Mouse (Mus musculus): Measurements from ENCODE around the gene 4930415O20Rik. TPM values are rescaled to one million over a fixed set of nuclear protein-coding genes. Genes with fewer than 3 reads are reported as not detected.
A peak's percentile ranks its signal among the peaks of the same experiment; 100 is the strongest.

Gene 4930415O20Rik
- polyA plus RNA-seq (2014; fragmentation: Nextera tagmentation; extraction: Ambion mirVana), result 0.53 and 0.66 TPM in 2 replicates

- Histone ChIP-seq H3K4me1 (ENCODE audit: control insufficient read depth in 2 of 2, insufficient read depth in 2 of 2, low read length in 2 of 2) (peaks cover 5 to 13% of the 10 kb centered on the region in 2 experiments), H3K27me3 (ENCODE audit: control insufficient read depth, insufficient read depth, low read length) (no peaks in the 10 kb centered on the region), H3K9me3 (ENCODE audit: control insufficient read depth, low read length) (no peaks in the 10 kb centered on the region), H3K4me2 (ENCODE audit: low read length) (no peak within 1 kb of the TSS), H3K9ac (ENCODE audit: low read length) (no peak within 1 kb of the TSS), H3K4me3 (ENCODE audit: control insufficient read depth in 1 of 2, insufficient read depth in 1 of 2, low read depth in 1 of 2, low read length in 2 of 2) (no peak within 1 kb of the TSS), H3K27ac (replicated peaks in 1 of 2; ENCODE audit: control insufficient read depth in 1 of 2, insufficient read depth in 1 of 2, low read depth in 2 of 2, low read length in 2 of 2) (no peak within 1 kb of the TSS), H3K36me3 (ENCODE audit: control insufficient read depth, insufficient read depth, low read length) (0 out of 2 replicates have a peak, but pooled peaks cover under 1% of the 10 kb centered on the region)
- 76% methylated on average over 10 of the region's 10 CpGs for WGBS
- ATAC-seq (ENCODE audit: insufficient number of reproducible peaks, insufficient read depth, low FRiP score, low read depth), result no peak
Measured at GRCm38 (mm10) chr15:98570873-98571538, at the start of gene 4930415O20Rik, which contains the start of gene Ccnt1. 4930415O20Rik (plus strand) TSS chr15:98571004. Ccnt1 (minus strand) TSS chr15:98570923.

- Histone ChIP-seq H3K4me1 (ENCODE audit: control insufficient read depth in 2 of 2, insufficient read depth in 2 of 2, low read length in 2 of 2) (no peaks in the 10 kb centered on the region), H3K27me3 (ENCODE audit: control insufficient read depth, insufficient read depth, low read length) (no peaks in the 10 kb centered on the region), H3K4me3 (ENCODE audit: control insufficient read depth in 1 of 2, insufficient read depth in 1 of 2, low read depth in 1 of 2, low read length in 2 of 2) (no peak overlapping the region), H3K4me2 (ENCODE audit: low read length) (no peak overlapping the region), H3K27ac (replicated peaks in 1 of 2; ENCODE audit: control insufficient read depth in 1 of 2, insufficient read depth in 1 of 2, low read depth in 2 of 2, low read length in 2 of 2) (no peak overlapping the region), H3K9me3 (ENCODE audit: control insufficient read depth, low read length) (no peaks in the 10 kb centered on the region), H3K9ac (ENCODE audit: low read length) (no peak overlapping the region), H3K36me3 (ENCODE audit: control insufficient read depth, insufficient read depth, low read length) (peaks cover 81% of the 10 kb centered on the region)
- ATAC-seq (ENCODE audit: insufficient number of reproducible peaks, insufficient read depth, low FRiP score, low read depth), result no peak
- 87% methylated on average over 3 of the region's 3 CpGs for WGBS
Measured at GRCm38 (mm10) chr15:98521245-98521644, 49.6 kb upstream of the 4930415O20Rik start.

GRCm38 (mm10) chr15:98526057-98526456 is 44.7 kb upstream of the 4930415O20Rik start:
- H3K4me3 ChIP-seq (ENCODE audit: control insufficient read depth in 1 of 2, insufficient read depth in 1 of 2, low read depth in 1 of 2, low read length in 2 of 2), result no peak overlapping the region
- peaks cover 100% of the 10 kb centered on the region for H3K36me3 ChIP-seq (ENCODE audit: control insufficient read depth, insufficient read depth, low read length)
- ATAC-seq (ENCODE audit: insufficient number of reproducible peaks, insufficient read depth, low FRiP score, low read depth), result no peak
- no peak overlapping the region for H3K27ac ChIP-seq (replicated peaks in 1 of 2; ENCODE audit: control insufficient read depth in 1 of 2, insufficient read depth in 1 of 2, low read depth in 2 of 2, low read length in 2 of 2)
- no peaks in the 10 kb centered on the region for H3K4me1 ChIP-seq (ENCODE audit: control insufficient read depth in 2 of 2, insufficient read depth in 2 of 2, low read length in 2 of 2)
- H3K9me3 ChIP-seq (ENCODE audit: control insufficient read depth, low read length), result no peaks in the 10 kb centered on the region
- no peaks in the 10 kb centered on the region for H3K27me3 ChIP-seq (ENCODE audit: control insufficient read depth, insufficient read depth, low read length)
- WGBS, result 54% methylated on average over 5 of the region's 5 CpGs
- H3K9ac ChIP-seq (ENCODE audit: low read length), result no peak overlapping the region
- H3K4me2 ChIP-seq (ENCODE audit: low read length), result no peak overlapping the region

- no peak for ATAC-seq (ENCODE audit: insufficient number of reproducible peaks, insufficient read depth, low FRiP score, low read depth)
- Histone ChIP-seq H3K4me1 (ENCODE audit: control insufficient read depth in 2 of 2, insufficient read depth in 2 of 2, low read length in 2 of 2) (peaks cover under 1 to 2% of the 10 kb centered on the region in 2 experiments), H3K27ac (replicated peaks in 1 of 2; ENCODE audit: control insufficient read depth in 1 of 2, insufficient read depth in 1 of 2, low read depth in 2 of 2, low read length in 2 of 2) (no peak overlapping the region), H3K4me3 (ENCODE audit: control insufficient read depth in 1 of 2, insufficient read depth in 1 of 2, low read depth in 1 of 2, low read length in 2 of 2) (no peak overlapping the region), H3K27me3 (ENCODE audit: control insufficient read depth, insufficient read depth, low read length) (no peaks in the 10 kb centered on the region), H3K36me3 (ENCODE audit: control insufficient read depth, insufficient read depth, low read length) (peaks cover 98% of the 10 kb centered on the region), H3K4me2 (ENCODE audit: low read length) (no peak overlapping the region), H3K9me3 (ENCODE audit: control insufficient read depth, low read length) (no peaks in the 10 kb centered on the region), H3K9ac (ENCODE audit: low read length) (no peak overlapping the region)
- WGBS, result 90% methylated on average over 5 of the region's 5 CpGs
Measured at GRCm38 (mm10) chr15:98527056-98527771, 43.6 kb upstream of the 4930415O20Rik start.

- no peak overlapping the region for H3K27ac ChIP-seq (replicated peaks in 1 of 2; ENCODE audit: control insufficient read depth in 1 of 2, insufficient read depth in 1 of 2, low read depth in 2 of 2, low read length in 2 of 2)
- H3K4me2 ChIP-seq (ENCODE audit: low read length), result no peak overlapping the region
- no peak overlapping the region for H3K4me3 ChIP-seq (ENCODE audit: control insufficient read depth in 1 of 2, insufficient read depth in 1 of 2, low read depth in 1 of 2, low read length in 2 of 2)
- H3K27me3 ChIP-seq (ENCODE audit: control insufficient read depth, insufficient read depth, low read length), result no peaks in the 10 kb centered on the region
- H3K36me3 ChIP-seq (ENCODE audit: control insufficient read depth, insufficient read depth, low read length), result peaks cover 89% of the 10 kb centered on the region
- 86% methylated on average over 5 of the region's 5 CpGs for WGBS
- ATAC-seq (ENCODE audit: insufficient number of reproducible peaks, insufficient read depth, low FRiP score, low read depth), result no peak
- no peak overlapping the region for H3K9ac ChIP-seq (ENCODE audit: low read length)
- H3K4me1 ChIP-seq (ENCODE audit: control insufficient read depth in 2 of 2, insufficient read depth in 2 of 2, low read length in 2 of 2), result peaks cover 5 to 9% of the 10 kb centered on the region in 2 experiments
- H3K9me3 ChIP-seq (ENCODE audit: control insufficient read depth, low read length), result no peaks in the 10 kb centered on the region
Measured at GRCm38 (mm10) chr15:98528066-98528563, 42.7 kb upstream of the 4930415O20Rik start.

- WGBS, result 36% methylated on average over 5 of the region's 5 CpGs
- peak overlapping the region; percentile 96 for H3K9ac ChIP-seq (ENCODE audit: low read length)
- peak overlapping the region; percentile 94 for H3K4me2 ChIP-seq (ENCODE audit: low read length)
- no peaks in the 10 kb centered on the region for H3K9me3 ChIP-seq (ENCODE audit: control insufficient read depth, low read length)
- peak overlapping the region; percentile 81 to 87; a peak in 3 of 4 replicates for H3K4me3 ChIP-seq (ENCODE audit: control insufficient read depth in 1 of 2, insufficient read depth in 1 of 2, low read depth in 1 of 2, low read length in 2 of 2)
- 0 out of 4 replicates have a peak overlapping the region, but pooled peaks of 1 of the 2 experiments have one; percentile 99 for H3K27ac ChIP-seq (replicated peaks in 1 of 2; ENCODE audit: control insufficient read depth in 1 of 2, insufficient read depth in 1 of 2, low read depth in 2 of 2, low read length in 2 of 2)
- peaks cover 47% of the 10 kb centered on the region for H3K36me3 ChIP-seq (ENCODE audit: control insufficient read depth, insufficient read depth, low read length)
- H3K4me1 ChIP-seq (ENCODE audit: control insufficient read depth in 2 of 2, insufficient read depth in 2 of 2, low read length in 2 of 2), result peaks cover 5 to 13% of the 10 kb centered on the region in 2 experiments
- ATAC-seq (ENCODE audit: insufficient number of reproducible peaks, insufficient read depth, low FRiP score, low read depth), result no peak
- no peaks in the 10 kb centered on the region for H3K27me3 ChIP-seq (ENCODE audit: control insufficient read depth, insufficient read depth, low read length)
Measured at GRCm38 (mm10) chr15:98532281-98532680, 38.5 kb upstream of the 4930415O20Rik start.

- no peak for ATAC-seq (ENCODE audit: insufficient number of reproducible peaks, insufficient read depth, low FRiP score, low read depth)
- peak overlapping the region; percentile 96 for H3K9ac ChIP-seq (ENCODE audit: low read length)
- peak overlapping the region; percentile 94 for H3K4me2 ChIP-seq (ENCODE audit: low read length)
- under 1% methylated on average over 18 of the region's 18 CpGs for WGBS
- peak overlapping the region; percentile 81 to 87 for H3K4me3 ChIP-seq (ENCODE audit: control insufficient read depth in 1 of 2, insufficient read depth in 1 of 2, low read depth in 1 of 2, low read length in 2 of 2)
- peak overlapping the region; percentile 43 to 99; a peak in 2 of 4 replicates for H3K27ac ChIP-seq (replicated peaks in 1 of 2; ENCODE audit: control insufficient read depth in 1 of 2, insufficient read depth in 1 of 2, low read depth in 2 of 2, low read length in 2 of 2)
- no peaks in the 10 kb centered on the region for H3K27me3 ChIP-seq (ENCODE audit: control insufficient read depth, insufficient read depth, low read length)
- H3K4me1 ChIP-seq (ENCODE audit: control insufficient read depth in 2 of 2, insufficient read depth in 2 of 2, low read length in 2 of 2), result peaks cover 5 to 13% of the 10 kb centered on the region in 2 experiments
- H3K36me3 ChIP-seq (ENCODE audit: control insufficient read depth, insufficient read depth, low read length), result peaks cover 42% of the 10 kb centered on the region
- no peaks in the 10 kb centered on the region for H3K9me3 ChIP-seq (ENCODE audit: control insufficient read depth, low read length)
Measured at GRCm38 (mm10) chr15:98533035-98533531, 37.7 kb upstream of the 4930415O20Rik start.

Measured in heart, embryonic 14.5 days (tissue).